Mouse (Mus musculus) embryo, embryonic 11.5 days (tissue): ENCODE results near the gene Cpm.
"Not testable (repeated sequence)": the region's sequence is repeated elsewhere in the genome, so short reads cannot be mapped to it uniquely, and the experiment has no call there.

Experiments used
- DNase-seq: peaks from one replicate; pipeline ENCODE4 v3.0.0-alpha.2; 2012; ENCODE audit warnings: low read depth, low spot score

The Cpm gene

DNA sequence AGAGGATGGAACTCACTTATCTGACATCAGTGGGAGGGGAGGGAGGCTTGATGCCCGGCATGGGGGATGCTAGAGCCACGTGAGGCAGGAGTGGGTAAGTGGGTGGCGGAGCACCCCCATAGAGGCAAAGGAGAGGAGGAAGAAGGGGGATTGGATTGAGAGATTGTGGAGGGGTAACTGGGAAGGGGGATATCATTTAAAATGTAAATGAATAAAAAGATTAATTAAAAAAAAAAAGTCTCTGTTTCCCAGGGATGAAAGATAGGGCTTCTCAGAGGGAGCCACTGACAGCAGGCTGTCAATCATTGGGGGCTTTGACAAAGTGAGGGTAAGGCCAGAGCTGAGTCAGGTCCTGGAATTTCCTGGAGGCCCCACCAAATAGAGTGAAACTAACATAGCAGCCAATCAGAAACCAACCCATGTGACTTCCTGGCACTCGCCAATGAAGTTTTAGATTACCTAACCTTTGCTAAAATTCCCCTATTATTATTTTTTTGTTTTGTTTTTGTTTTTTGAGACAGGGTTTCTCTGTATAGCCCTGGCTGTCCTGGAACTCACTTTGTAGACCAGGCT, 85.7 kb downstream of the Cpm start:
- DNase-seq: no peak

DNA sequence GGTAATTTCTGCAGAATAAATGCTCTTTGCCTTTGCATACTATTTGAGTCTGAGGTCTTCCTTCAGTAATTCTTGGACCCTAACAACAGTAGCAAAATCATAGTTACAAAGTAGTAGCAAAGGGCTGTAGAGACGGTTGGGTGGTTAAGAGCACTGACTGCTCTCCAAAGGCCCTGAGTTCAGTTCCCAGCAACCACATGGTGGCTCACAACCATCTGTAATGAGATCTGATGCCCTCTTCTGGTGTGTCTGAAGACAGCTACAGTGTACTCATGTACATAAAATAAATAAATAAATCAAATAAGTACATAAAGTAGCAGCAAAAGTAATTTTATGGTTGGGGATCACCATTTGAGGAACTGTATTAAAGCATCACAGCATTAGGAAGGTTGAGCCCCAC, 86.4 kb downstream of the Cpm start:
- DNase-seq: not testable (repeated sequence)

DNA sequence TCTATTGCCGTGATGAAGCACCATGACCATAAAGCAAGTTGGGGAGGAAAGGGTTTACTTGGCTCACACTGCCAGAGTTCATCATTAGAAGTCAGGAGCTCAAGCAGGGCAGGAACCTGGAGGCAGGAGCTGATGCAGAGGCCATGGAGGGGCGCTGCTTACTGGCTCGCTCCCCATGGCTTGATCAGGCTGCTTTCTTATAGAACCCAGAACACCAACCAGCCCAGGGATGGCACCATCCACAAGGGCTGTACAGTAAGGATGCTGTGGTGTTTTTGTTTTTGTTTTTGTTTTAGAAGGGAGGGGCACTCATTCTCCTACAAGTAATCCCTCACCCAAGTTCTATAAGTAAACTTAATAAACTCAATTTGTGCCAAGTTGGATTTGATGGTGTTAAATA, 87.4 kb downstream of the Cpm start:
- no peak for DNase-seq

DNA sequence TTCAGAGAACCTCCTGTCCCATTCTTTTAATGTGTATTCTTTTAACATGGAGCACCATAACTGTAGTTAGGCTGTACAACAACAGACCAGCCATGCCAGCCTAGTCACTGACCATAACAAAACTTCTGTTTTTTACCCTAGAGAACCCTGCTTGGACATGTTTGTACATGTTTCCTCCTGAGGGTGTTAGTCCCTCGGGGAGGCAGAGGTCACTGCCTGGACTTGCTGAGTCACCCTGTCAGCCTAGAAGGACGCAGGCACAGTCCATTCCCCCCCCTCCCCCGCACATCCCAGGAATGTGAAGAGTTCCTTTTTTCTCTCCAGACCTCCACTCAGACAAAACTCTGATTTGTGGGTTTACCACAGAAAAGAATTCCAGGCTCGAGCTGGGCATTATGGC, 88.3 kb downstream of the Cpm start:
- DNase-seq: peak; percentile 39

DNA sequence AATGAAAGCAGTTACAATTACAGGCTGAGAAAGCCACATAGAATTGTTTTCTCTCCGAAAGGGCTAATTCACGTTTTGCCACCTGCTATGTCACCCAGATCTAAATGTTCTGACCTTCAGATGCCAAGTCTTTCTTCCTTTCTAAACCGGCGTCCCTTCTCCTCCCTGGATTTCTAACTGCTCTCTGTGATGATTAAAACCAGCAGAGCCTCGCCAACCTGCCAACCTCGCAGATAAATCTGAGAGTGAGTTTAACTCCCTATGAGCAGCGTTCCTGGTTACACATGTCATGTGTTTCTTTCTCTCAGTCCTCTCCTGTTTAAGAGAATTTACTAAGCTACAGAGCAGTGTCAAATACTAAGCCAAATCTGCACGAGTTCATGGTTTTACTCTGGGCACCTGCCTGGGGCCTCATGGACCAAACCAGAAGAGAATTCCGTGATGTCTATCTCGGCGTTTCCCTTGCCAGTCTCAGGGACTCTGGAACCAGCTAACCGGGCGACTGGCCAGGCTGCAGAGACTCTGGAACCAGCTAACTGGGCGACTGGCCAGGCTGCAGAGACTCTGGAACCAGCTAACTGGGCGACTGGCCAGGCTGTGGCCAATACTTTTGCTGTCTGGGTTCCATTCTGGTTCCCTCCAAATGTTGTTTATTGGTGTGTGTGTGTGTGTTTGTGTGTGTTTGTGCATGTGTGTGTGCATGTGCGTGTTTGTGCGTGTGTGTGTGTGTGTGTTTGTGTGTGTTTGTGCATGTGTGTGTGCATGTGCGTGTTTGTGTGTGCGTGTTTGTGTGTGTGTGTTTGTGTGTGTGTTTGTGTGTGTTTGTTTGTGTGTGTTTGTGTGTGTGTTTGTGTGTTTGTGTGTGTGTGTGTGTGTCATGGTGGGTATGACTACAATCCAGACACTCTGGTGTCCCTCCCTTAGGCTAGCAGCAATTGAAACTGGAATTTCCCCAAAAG, 89.1 kb downstream of the Cpm start:
- no peak for DNase-seq

DNA sequence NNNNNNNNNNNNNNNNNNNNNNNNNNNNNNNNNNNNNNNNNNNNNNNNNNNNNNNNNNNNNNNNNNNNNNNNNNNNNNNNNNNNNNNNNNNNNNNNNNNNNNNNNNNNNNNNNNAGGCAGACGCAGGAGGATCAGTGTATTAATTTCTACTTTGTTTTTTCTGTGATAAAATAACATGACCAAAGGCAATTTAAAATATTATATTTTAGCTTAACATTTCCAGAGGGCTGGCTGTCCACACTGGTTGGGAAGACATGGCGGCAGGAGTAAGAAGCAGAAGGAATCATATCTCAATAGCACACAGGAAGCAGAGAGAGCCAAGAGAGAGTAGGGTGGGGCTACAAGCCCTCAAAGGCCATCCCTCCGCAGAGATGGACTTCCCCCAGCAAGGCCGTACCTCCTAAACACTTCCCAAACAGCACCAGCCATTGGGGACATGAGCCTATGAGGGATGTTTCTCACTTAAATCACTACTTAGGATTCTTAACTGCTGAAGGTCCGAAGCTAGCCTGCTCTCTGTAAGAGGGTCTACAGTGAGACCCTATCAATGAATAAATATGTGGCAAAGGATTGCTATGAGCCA, 94.9 kb downstream of the Cpm start:
- no peak for DNase-seq

GRCm38 (mm10) chr10:117724804-117725361, 95.6 kb downstream of the Cpm start:
- no peak for DNase-seq

- no peak for DNase-seq
These were observed 96.4 kb downstream of the Cpm start for GRCm38 (mm10) chr10:117725671-117726070.

DNA sequence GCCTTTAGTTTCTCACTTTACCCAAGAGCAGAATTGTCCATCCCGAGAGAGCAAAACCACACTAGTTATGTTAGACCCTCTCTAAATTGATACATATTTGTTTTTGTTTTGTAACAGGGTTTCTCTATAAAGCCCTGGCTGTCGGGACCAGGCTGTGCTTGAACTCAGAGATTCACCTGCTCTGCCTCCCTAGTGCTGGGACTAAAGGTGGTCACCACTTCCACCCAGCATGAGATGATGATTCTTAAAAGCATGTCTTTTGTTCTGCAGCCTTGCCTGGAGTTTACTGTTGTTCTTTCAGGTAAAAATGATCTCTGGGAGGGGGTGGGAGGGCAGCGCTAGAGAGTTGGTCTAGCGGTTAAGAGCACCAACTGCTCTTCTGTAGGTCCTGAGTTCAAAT, 97.0 kb downstream of the Cpm start:
- DNase-seq: no peak

GRCm38 (mm10) chr10:117726888-117727385, 97.6 kb downstream of the Cpm start:
- no peak for DNase-seq

- no peak for DNase-seq
These were observed 98.3 kb downstream of the Cpm start for GRCm38 (mm10) chr10:117727518-117728110.

DNA sequence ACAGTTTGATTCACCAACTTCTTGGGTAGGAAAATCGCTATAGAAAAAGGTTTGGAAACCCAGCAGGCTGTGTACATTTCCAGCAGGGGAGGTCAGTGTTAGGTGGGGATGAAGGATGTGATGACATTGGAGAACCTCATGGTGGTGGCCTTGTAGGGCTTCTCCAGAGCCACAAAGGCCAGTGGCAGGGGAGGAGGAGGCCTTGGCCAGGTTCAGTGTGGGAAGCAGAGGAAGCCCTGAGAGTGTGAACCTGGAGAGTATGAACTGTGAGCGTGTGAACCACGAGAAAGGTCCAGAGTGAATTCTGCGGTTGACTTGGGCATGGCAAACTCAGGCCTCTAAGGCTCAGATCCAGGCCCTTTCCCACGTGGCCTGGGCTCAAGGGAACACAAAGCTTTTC, 99.3 kb downstream of the Cpm start:
- no peak for DNase-seq

GRCm38 (mm10) chr10:117729139-117729814, 100.0 kb downstream of the Cpm start:
- DNase-seq: no peak

DNA sequence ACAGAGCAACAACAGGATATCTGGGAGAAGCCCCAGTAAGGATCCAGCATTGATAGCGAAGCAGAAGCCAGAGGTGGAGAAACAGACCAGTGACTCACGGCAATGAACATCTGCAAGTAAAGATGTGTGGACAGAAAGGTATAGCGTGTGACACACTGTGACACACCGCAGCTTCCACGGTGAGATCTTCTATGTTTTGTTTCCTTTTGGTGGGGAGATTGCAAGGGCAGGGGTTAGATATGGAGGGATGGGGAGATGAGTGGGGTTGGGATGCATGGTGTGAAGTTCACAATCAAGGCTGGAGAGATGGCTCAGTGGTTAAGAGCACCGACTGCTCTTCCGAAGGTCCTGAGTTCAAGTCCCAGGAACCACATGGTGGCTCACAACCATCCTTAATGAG, 100.8 kb downstream of the Cpm start:
- no peak for DNase-seq

- no peak for DNase-seq
These were observed 101.4 kb downstream of the Cpm start for GRCm38 (mm10) chr10:117730637-117731203.

DNA sequence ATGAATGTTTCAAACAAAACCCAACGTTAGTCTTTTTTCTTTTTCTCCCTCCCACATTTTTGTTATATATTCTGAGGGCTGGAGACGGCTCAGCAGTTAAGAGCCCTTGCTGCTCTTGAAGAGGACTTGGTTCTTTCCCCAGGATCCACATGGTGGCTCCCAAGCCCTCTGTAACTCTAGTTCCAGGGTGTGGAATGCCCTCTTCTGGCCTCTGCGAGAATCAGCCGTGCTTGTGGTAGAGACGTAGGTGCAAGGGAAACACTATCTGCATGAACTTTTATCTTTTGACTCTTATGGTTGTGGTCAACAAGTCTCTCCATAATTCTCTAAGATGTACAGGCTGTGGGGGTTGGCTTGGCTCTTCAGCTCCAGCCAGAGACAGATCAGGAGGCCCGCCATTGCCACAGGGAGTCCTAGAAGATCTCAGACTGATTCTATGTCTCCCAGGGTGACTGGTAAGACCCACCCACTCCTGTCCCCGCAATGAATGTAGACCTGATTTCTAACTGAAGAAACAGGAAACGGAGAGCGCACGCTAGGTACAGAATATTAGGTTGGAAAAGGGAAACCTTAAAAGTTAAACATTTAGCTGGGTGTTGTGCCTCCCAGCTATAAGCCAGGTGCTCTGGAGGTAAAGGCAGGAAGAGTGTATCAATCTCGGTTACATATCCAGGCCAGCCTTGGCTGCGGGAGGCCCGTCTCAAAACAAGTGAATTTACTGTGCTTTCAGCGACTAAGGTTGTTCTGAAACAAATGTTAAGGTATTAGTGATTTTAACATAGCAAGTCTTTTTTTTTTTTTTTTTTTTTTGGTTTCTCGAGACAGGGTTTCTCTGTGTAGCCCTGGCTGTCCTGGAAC, 102.2 kb downstream of the Cpm start:
- DNase-seq: no peak

DNA sequence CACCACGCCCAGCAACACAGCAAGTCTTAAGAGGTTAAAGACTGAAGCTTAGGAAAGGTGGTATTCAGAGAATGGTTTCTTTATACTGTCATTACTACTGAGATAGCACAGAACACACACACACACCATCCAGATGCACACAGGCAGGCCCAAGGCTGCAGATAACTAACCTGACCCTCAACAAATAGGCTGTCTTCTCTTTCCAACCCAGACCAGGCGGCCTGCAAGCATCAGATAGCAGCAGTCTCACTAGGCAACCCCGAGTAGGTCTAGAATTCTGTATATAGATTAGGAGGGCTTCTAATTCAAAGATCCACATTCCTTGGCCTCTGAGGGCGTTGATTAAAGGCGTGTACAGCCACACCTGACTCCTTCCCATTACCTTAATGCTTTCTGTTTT, 102.9 kb downstream of the Cpm start:
- DNase-seq: no peak

DNA sequence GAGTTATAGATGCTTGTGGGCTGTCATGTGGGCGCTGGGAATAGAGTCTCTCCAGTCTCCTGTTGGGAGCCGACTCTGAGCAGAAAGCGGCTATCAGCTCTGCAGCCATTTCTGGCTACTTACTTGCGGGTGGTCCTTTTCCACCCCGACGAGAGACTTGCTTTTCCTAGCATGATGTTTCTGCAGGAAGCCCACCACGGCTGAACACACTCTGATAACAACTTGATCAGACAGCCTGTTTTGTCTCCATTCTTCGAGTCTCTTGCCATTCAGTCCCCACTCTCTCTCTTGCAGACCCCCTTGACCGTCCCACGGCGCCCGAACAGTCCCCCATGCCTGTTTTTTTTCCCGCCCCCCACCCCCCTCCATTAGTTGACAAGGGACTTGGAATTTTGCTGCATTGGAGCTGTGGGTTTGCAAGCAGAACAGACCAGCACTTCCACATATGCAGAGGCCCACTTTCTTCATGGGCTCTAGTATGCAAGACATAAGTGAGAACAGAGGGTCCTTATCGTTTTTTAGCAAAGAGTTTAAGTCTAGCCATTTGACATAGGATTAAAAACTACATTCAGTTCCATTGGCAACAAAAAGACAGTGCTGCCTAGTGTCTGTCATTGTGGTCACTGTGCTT, 103.8 kb downstream of the Cpm start:
- no peak for DNase-seq

DNA sequence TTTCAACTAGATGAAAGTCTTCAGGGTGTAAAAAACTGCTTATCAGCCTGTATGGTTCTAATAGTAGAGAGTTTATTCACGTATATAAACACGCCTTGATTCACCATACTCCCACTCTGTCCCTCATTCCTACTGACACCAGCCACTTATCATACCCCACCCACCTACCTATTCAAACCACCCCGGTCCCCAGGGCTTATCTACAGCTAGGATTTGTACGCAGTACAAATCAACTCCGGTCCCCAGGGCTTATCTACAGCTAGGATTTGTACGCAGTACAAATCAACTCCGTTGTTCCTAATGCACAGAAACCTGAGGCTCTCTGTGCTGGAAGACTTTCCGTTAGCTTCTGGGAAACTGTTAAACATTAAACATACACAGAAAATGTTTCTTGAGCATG, 104.3 kb downstream of the Cpm start:
- DNase-seq: not testable (repeated sequence)
